Comparison of ENCODE assay signal across 8 mouse cellular contexts in the genomic region with DNA sequence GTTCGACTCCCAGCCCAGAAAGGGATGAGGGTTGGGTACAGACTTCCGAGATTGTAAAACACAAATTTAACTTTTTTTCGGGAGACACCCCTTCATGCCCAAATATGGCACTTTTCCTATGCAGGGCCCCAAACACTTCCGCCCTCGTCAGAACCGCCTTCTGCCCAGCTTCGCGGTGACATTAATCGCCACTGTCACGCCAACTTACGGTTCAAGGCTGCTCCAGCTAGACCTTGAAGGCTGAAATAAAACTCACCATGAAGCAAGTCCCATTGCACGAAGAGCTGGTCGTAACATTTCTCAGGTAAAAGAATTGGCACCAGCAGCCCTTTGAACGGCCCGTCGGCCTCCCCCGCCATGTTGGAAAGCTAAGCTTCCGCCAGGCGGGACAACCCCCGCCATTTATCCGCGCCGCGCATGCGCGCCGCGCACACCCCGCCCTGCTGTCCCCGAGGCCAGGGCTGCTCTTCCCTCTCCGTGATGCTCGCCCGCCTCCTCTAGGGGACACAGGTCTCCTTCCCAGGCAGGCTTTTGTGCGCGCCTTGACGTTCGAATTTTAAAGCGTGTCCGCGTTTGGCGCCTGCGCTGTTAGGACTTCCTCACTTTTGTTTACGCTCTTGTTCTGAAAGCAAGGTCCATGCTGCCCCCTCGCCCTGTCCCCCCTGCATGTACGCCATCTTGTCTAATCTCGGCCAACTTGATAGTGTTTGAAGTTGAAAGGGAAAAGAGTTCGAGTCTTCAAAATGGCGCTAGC. TPM values are rescaled to one million over a fixed set of nuclear protein-coding genes. Genes with fewer than 3 reads are reported as not detected.
DNase-seq lines count a peak whose midpoint lies in the region; ATAC-seq lines count a peak whose summit lies in the region.

Gene Mpdu1, minus strand, starts transcription at position 430 of the 754 bp plus-strand sequence.

- H3K27ac ChIP-seq in hindbrain, embryonic 13.5 days, result peak within 1 kb of the TSS; percentile 97

- no peaks in the 10 kb centered on the region for H3K27me3 ChIP-seq in hindbrain, embryonic 13.5 days

- no peaks in the 10 kb centered on the region for H3K9me3 ChIP-seq in hindbrain, embryonic 13.5 days

- ATAC-seq in hindbrain, embryonic 13.5 days (ENCODE audit: low FRiP score), result peak; percentile 97

- peaks cover 57% of the 10 kb centered on the region for H3K36me3 ChIP-seq in hindbrain, embryonic 13.5 days

- 1% methylated on average over 48 of the region's 48 CpGs for WGBS in hindbrain, embryonic 13.5 days

- DNase-seq in NIH3T3 (ENCODE audit: low read depth), result peak; percentile 98
- peak; percentile 94 to 97 for DNase-seq in cerebellum, postnatal 10 days
- DNase-seq in frontal cortex, postnatal 14 days (ENCODE audit: low spot score in 2 of 2), result peak; percentile 91 to 94
- DNase-seq in layer of hippocampus, postnatal 25 days (ENCODE audit: extremely low spot score in 1 of 2, low spot score in 1 of 2), result peak; percentile 82 to 88
- peak; percentile 96 for DNase-seq in lung, postnatal 25 days (ENCODE audit: low spot score)
- DNase-seq in retina, embryonic 14.5 days (ENCODE audit: low spot score), result peak; percentile 95
- peak; percentile 94 for DNase-seq in thymus, postnatal 4 days

- peak within 1 kb of the TSS; percentile 55 for H3K4me3 ChIP-seq in hindbrain, embryonic 13.5 days

- peak within 1 kb of the TSS; percentile 61 for H3K4me2 ChIP-seq in hindbrain, embryonic 13.5 days

- H3K9ac ChIP-seq in hindbrain, embryonic 13.5 days, result peak within 1 kb of the TSS; percentile 74

- peaks cover 27% of the 10 kb centered on the region for H3K4me1 ChIP-seq in hindbrain, embryonic 13.5 days (replicated peaks)

RNA-seq across cellular contexts. Expression of gene Mpdu1, which starts in this region (rescaled TPM):
- 95.0 and 104 TPM in 2 replicates for polyA plus RNA-seq in hindbrain, embryonic 13.5 days (2015; fragmentation: Nextera tagmentation; extraction: Ambion mirVana)
- 10 to 100 TPM; 61.1 to 63.9 TPM for total RNA-seq in layer of hippocampus, postnatal 25 days (2021)

Comparison
In these comparisons a context has a peak if more than half of its experiments do, and no peak if none do; other contexts are left out.
1. Peak in every context shown above with its lines: DNase-seq, ATAC-seq, H3K4me3 ChIP-seq and H3K27ac ChIP-seq.